Mouse (Mus musculus): Measurements from ENCODE around the gene Cldn4. TPM values are rescaled to one million over a fixed set of nuclear protein-coding genes. Genes with fewer than 3 reads are reported as not detected.

Gene Cldn4
- polyA plus RNA-seq, 1 experiment from 2014 or later, result 78.3 TPM

GRCm38 (mm10) chr5:134981149-134981548, 34.4 kb upstream of the Cldn4 start:
- Histone ChIP-seq H3K27ac (ENCODE audit: low read depth) (no peak overlapping the region), H3K4me1 (replicated peaks; ENCODE audit: control insufficient read depth, insufficient read depth, low read length) (no peaks in the 10 kb centered on the region; the same call in 1 of the 2 replicates), H3K27me3 (replicated peaks; ENCODE audit: control insufficient read depth, insufficient read depth, low read length) (peaks cover 19% of the 10 kb centered on the region), H3K9ac (ENCODE audit: low read length) (no peak overlapping the region), H3K36me3 (ENCODE audit: control insufficient read depth, insufficient read depth, low read length) (no peaks in the 10 kb centered on the region), H3K9me3 (ENCODE audit: control insufficient read depth, low read length) (no peaks in the 10 kb centered on the region), H3K4me2 (ENCODE audit: low read length) (no peak overlapping the region), H3K4me3 (ENCODE audit: low read depth, low read length) (no peak overlapping the region)
- 56% methylated on average over 10 of the region's 10 CpGs for WGBS
- DNase-seq (ENCODE audit: low spot score) (no peak), ATAC-seq (replicated peaks; ENCODE audit: low FRiP score, low TSS enrichment, low read depth) (no peak)

- Histone ChIP-seq H3K36me3 (ENCODE audit: control insufficient read depth, insufficient read depth, low read length) (no peaks in the 10 kb centered on the region), H3K4me1 (replicated peaks; ENCODE audit: control insufficient read depth, insufficient read depth, low read length) (no peaks in the 10 kb centered on the region), H3K9ac (ENCODE audit: low read length) (no peak overlapping the region), H3K9me3 (ENCODE audit: control insufficient read depth, low read length) (no peaks in the 10 kb centered on the region), H3K4me2 (ENCODE audit: low read length) (no peak overlapping the region), H3K4me3 (ENCODE audit: low read depth, low read length) (no peak overlapping the region), H3K27me3 (replicated peaks; ENCODE audit: control insufficient read depth, insufficient read depth, low read length) (no peaks in the 10 kb centered on the region), H3K27ac (ENCODE audit: low read depth) (no peak overlapping the region)
- ATAC-seq (replicated peaks; ENCODE audit: low FRiP score, low TSS enrichment, low read depth), result no peak
- WGBS, result 87% methylated on average over 4 of the region's 4 CpGs
- DNase-seq (ENCODE audit: low spot score), result no peak
Observed at GRCm38 (mm10) chr5:134977837-134978236, 31.1 kb upstream of the Cldn4 start.

GRCm38 (mm10) chr5:134976577-134977250, 30.0 kb upstream of the Cldn4 start:
- Histone ChIP-seq H3K27me3 (replicated peaks; ENCODE audit: control insufficient read depth, insufficient read depth, low read length) (no peaks in the 10 kb centered on the region), H3K4me2 (ENCODE audit: low read length) (no peak overlapping the region), H3K9ac (ENCODE audit: low read length) (no peak overlapping the region), H3K4me3 (ENCODE audit: low read depth, low read length) (no peak overlapping the region), H3K27ac (ENCODE audit: low read depth) (no peak overlapping the region), H3K9me3 (ENCODE audit: control insufficient read depth, low read length) (no peaks in the 10 kb centered on the region), H3K36me3 (ENCODE audit: control insufficient read depth, insufficient read depth, low read length) (no peaks in the 10 kb centered on the region), H3K4me1 (replicated peaks; ENCODE audit: control insufficient read depth, insufficient read depth, low read length) (no peaks in the 10 kb centered on the region)
- WGBS, result 85% methylated on average over 14 of the region's 14 CpGs
- DNase-seq (ENCODE audit: low spot score) (no peak), ATAC-seq (replicated peaks; ENCODE audit: low FRiP score, low TSS enrichment, low read depth) (no peak)

- Histone ChIP-seq H3K4me3 (ENCODE audit: low read depth, low read length) (no peak overlapping the region), H3K4me2 (ENCODE audit: low read length) (no peak overlapping the region), H3K36me3 (ENCODE audit: control insufficient read depth, insufficient read depth, low read length) (no peaks in the 10 kb centered on the region), H3K9me3 (ENCODE audit: control insufficient read depth, low read length) (no peaks in the 10 kb centered on the region), H3K27ac (ENCODE audit: low read depth) (no peak overlapping the region), H3K9ac (ENCODE audit: low read length) (no peak overlapping the region), H3K4me1 (replicated peaks; ENCODE audit: control insufficient read depth, insufficient read depth, low read length) (no peaks in the 10 kb centered on the region), H3K27me3 (replicated peaks; ENCODE audit: control insufficient read depth, insufficient read depth, low read length) (no peaks in the 10 kb centered on the region)
- DNase-seq (ENCODE audit: low spot score), result no peak
- ATAC-seq (replicated peaks; ENCODE audit: low FRiP score, low TSS enrichment, low read depth), result no peak
- 92% methylated on average over 2 of the region's 2 CpGs for WGBS
Observed at GRCm38 (mm10) chr5:134976164-134976563, 29.4 kb upstream of the Cldn4 start.

- Histone ChIP-seq H3K4me2 (ENCODE audit: low read length) (no peak overlapping the region), H3K27ac (ENCODE audit: low read depth) (no peak overlapping the region), H3K36me3 (ENCODE audit: control insufficient read depth, insufficient read depth, low read length) (no peaks in the 10 kb centered on the region), H3K4me1 (replicated peaks; ENCODE audit: control insufficient read depth, insufficient read depth, low read length) (no peaks in the 10 kb centered on the region), H3K4me3 (ENCODE audit: low read depth, low read length) (no peak overlapping the region), H3K9me3 (ENCODE audit: control insufficient read depth, low read length) (no peaks in the 10 kb centered on the region), H3K27me3 (replicated peaks; ENCODE audit: control insufficient read depth, insufficient read depth, low read length) (no peaks in the 10 kb centered on the region), H3K9ac (ENCODE audit: low read length) (no peak overlapping the region)
- ATAC-seq (replicated peaks; ENCODE audit: low FRiP score, low TSS enrichment, low read depth), result no peak
- WGBS, result 52% methylated on average over 2 of the region's 2 CpGs
- DNase-seq (ENCODE audit: low spot score), result no peak
Observed at GRCm38 (mm10) chr5:134974921-134975320, 28.2 kb upstream of the Cldn4 start.

GRCm38 (mm10) chr5:134974294-134974693, 27.6 kb upstream of the Cldn4 start:
- H3K9ac ChIP-seq (ENCODE audit: low read length), result no peak overlapping the region
- H3K4me2 ChIP-seq (ENCODE audit: low read length), result no peak overlapping the region
- no peak for ATAC-seq (replicated peaks; ENCODE audit: low FRiP score, low TSS enrichment, low read depth)
- no peak for DNase-seq (ENCODE audit: low spot score)
- H3K4me3 ChIP-seq (ENCODE audit: low read depth, low read length), result no peak overlapping the region
- H3K9me3 ChIP-seq (ENCODE audit: control insufficient read depth, low read length), result no peaks in the 10 kb centered on the region
- H3K27ac ChIP-seq (ENCODE audit: low read depth), result no peak overlapping the region
- H3K27me3 ChIP-seq (replicated peaks; ENCODE audit: control insufficient read depth, insufficient read depth, low read length), result no peaks in the 10 kb centered on the region
- H3K36me3 ChIP-seq (ENCODE audit: control insufficient read depth, insufficient read depth, low read length), result no peaks in the 10 kb centered on the region
- 22% methylated on average over 7 of the region's 7 CpGs for WGBS
- H3K4me1 ChIP-seq (replicated peaks; ENCODE audit: control insufficient read depth, insufficient read depth, low read length), result no peaks in the 10 kb centered on the region

- H3K27ac ChIP-seq (ENCODE audit: low read depth), result no peak overlapping the region
- H3K36me3 ChIP-seq (ENCODE audit: control insufficient read depth, insufficient read depth, low read length), result no peaks in the 10 kb centered on the region
- no peak overlapping the region for H3K4me2 ChIP-seq (ENCODE audit: low read length)
- DNase-seq (ENCODE audit: low spot score) (no peak), ATAC-seq (replicated peaks; ENCODE audit: low FRiP score, low TSS enrichment, low read depth) (no peak)
- 84% methylated on average over 7 of the region's 7 CpGs for WGBS
- H3K27me3 ChIP-seq (replicated peaks; ENCODE audit: control insufficient read depth, insufficient read depth, low read length), result no peaks in the 10 kb centered on the region
- H3K4me1 ChIP-seq (replicated peaks; ENCODE audit: control insufficient read depth, insufficient read depth, low read length), result no peaks in the 10 kb centered on the region
- no peaks in the 10 kb centered on the region for H3K9me3 ChIP-seq (ENCODE audit: control insufficient read depth, low read length)
- no peak overlapping the region for H3K4me3 ChIP-seq (ENCODE audit: low read depth, low read length)
- no peak overlapping the region for H3K9ac ChIP-seq (ENCODE audit: low read length)
Observed at GRCm38 (mm10) chr5:134973526-134973925, 26.8 kb upstream of the Cldn4 start.

GRCm38 (mm10) chr5:134973081-134973480, 26.3 kb upstream of the Cldn4 start:
- H3K4me3 ChIP-seq (ENCODE audit: low read depth, low read length), result no peak overlapping the region
- H3K4me1 ChIP-seq (replicated peaks; ENCODE audit: control insufficient read depth, insufficient read depth, low read length), result no peaks in the 10 kb centered on the region
- DNase-seq (ENCODE audit: low spot score) (no peak), ATAC-seq (replicated peaks; ENCODE audit: low FRiP score, low TSS enrichment, low read depth) (no peak)
- H3K9ac ChIP-seq (ENCODE audit: low read length), result no peak overlapping the region
- no peaks in the 10 kb centered on the region for H3K36me3 ChIP-seq (ENCODE audit: control insufficient read depth, insufficient read depth, low read length)
- no peaks in the 10 kb centered on the region for H3K9me3 ChIP-seq (ENCODE audit: control insufficient read depth, low read length)
- no peaks in the 10 kb centered on the region for H3K27me3 ChIP-seq (replicated peaks; ENCODE audit: control insufficient read depth, insufficient read depth, low read length)
- no peak overlapping the region for H3K4me2 ChIP-seq (ENCODE audit: low read length)
- no peak overlapping the region for H3K27ac ChIP-seq (ENCODE audit: low read depth)

GRCm38 (mm10) chr5:134970671-134971070, 23.9 kb upstream of the Cldn4 start:
- 51% methylated on average over 8 of the region's 8 CpGs for WGBS
- Histone ChIP-seq H3K4me1 (replicated peaks; ENCODE audit: control insufficient read depth, insufficient read depth, low read length) (peaks cover 4% of the 10 kb centered on the region; the same call in 1 of the 2 replicates), H3K4me3 (ENCODE audit: low read depth, low read length) (no peak overlapping the region), H3K36me3 (ENCODE audit: control insufficient read depth, insufficient read depth, low read length) (no peaks in the 10 kb centered on the region), H3K9ac (ENCODE audit: low read length) (no peak overlapping the region), H3K27ac (ENCODE audit: low read depth) (no peak overlapping the region), H3K4me2 (ENCODE audit: low read length) (no peak overlapping the region), H3K27me3 (replicated peaks; ENCODE audit: control insufficient read depth, insufficient read depth, low read length) (no peaks in the 10 kb centered on the region), H3K9me3 (ENCODE audit: control insufficient read depth, low read length) (no peaks in the 10 kb centered on the region)
- DNase-seq (ENCODE audit: low spot score) (no peak), ATAC-seq (replicated peaks; ENCODE audit: low FRiP score, low TSS enrichment, low read depth) (no peak)
